Mouse (Mus musculus): Measurements from ENCODE around the gene Cacna2d1. TPM values are rescaled to one million over a fixed set of nuclear protein-coding genes. Genes with fewer than 3 reads are reported as not detected.

Cacna2d1 gene
- polyA plus RNA-seq, 2 experiments: 25.0 to 26.0 TPM

DNA sequence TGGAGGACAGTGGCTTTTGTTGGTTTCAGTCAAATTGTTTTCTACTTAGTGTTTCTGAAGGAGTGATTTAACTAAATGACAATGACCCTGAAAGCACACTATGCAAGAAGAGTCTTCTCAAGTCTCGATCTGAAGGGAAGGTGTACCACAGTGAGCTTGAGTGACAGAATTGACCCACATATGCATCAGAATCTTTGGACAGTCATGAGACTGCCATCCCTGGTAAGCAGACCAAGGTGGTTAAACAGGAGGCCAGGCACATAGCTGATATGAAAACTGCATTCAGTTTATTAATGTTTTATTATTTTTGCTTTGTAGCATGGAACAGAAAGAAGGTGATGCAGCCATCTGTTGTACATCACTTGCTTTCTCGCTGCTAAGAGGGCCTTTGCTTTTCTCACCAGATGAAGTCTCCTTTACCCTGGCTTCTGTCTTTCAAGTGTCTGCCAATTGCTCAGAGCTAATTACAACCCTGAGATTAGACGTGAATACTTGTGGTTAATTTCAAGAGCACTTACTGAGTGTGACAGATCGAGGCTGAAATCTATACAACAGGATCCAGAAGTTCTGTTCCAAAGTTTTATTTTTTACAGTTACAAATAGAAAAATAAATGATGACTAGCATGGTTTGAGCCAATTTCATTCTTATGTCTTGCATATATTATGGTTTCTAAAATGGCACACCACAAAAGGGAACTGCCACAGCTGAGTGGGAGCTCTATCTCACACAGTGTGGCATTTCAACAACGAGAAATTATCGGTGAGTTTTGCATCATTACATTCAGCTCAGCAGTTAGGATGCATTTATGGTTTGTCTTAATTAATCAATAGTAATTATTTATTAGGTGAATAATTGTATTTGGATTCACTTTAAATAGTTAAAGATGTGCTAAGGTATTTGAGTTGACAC is 221.1 kb downstream of the Cacna2d1 start:
- Histone ChIP-seq H3K4me2 (replicated peaks; ENCODE audit: low read depth, low read length, severe bottlenecking) (no peak overlapping the region), H3K36me3 (ENCODE audit: control insufficient read depth, insufficient read depth, low read length) (no peaks in the 10 kb centered on the region), H3K9ac (ENCODE audit: low read depth, low read length, severe bottlenecking) (no peak overlapping the region), H3K27ac (replicated peaks; ENCODE audit: low read depth, low read length) (no peak overlapping the region), H3K4me3 (replicated peaks; ENCODE audit: low read length) (no peak overlapping the region), H3K27me3 (ENCODE audit: control insufficient read depth, insufficient read depth, low read length) (no peaks in the 10 kb centered on the region), H3K9me3 (ENCODE audit: control insufficient read depth, low read length) (no peaks in the 10 kb centered on the region), H3K4me1 (ENCODE audit: control insufficient read depth, insufficient read depth, low read length) (no peaks in the 10 kb centered on the region)
- DNase-seq (ENCODE audit: low spot score) (no peak), ATAC-seq (ENCODE audit: low FRiP score, low read depth) (no peak)
- WGBS: 63% methylated on average over 6 of the region's 6 CpGs
- TF ChIP-seq POLR2A (IDR thresholded peaks at IDR 0.05; ENCODE audit: borderline replicate concordance, extremely low read depth, insufficient read depth, insufficient read length): no peak

DNA sequence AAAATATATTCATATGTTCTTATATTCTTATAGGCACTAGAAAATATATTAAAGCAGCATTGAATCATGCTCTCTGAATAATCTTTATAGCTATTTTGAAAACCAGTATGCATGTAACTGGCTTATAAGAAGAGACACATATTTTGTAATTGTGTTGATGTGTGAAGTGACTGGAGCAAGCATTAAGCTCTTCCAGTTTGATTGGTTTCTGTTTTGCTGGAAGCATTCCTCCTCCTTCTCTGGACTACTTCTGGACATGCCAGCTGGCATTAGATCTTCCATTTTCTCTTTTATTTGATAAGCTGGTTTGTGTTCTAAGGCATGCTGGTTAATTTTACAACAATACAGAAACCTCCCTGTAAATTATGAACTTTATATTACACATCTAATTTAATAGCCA is 228.8 kb downstream of the Cacna2d1 start:
- H3K9ac ChIP-seq (ENCODE audit: low read depth, low read length, severe bottlenecking): no peak overlapping the region
- TF ChIP-seq POLR2A (IDR thresholded peaks at IDR 0.05; ENCODE audit: borderline replicate concordance, extremely low read depth, insufficient read depth, insufficient read length): no peak
- no peaks in the 10 kb centered on the region for H3K27me3 ChIP-seq (ENCODE audit: control insufficient read depth, insufficient read depth, low read length)
- H3K9me3 ChIP-seq (ENCODE audit: control insufficient read depth, low read length): no peaks in the 10 kb centered on the region
- no peaks in the 10 kb centered on the region for H3K36me3 ChIP-seq (ENCODE audit: control insufficient read depth, insufficient read depth, low read length)
- H3K4me2 ChIP-seq (replicated peaks; ENCODE audit: low read depth, low read length, severe bottlenecking): no peak overlapping the region
- no peak overlapping the region for H3K4me3 ChIP-seq (replicated peaks; ENCODE audit: low read length)
- no peak for DNase-seq (ENCODE audit: low spot score)
- ATAC-seq (ENCODE audit: low FRiP score, low read depth): no peak
- H3K4me1 ChIP-seq (ENCODE audit: control insufficient read depth, insufficient read depth, low read length): peaks cover 4% of the 10 kb centered on the region; the same call in 1 of the 2 replicates
- no peak overlapping the region for H3K27ac ChIP-seq (replicated peaks; ENCODE audit: low read depth, low read length)

DNA sequence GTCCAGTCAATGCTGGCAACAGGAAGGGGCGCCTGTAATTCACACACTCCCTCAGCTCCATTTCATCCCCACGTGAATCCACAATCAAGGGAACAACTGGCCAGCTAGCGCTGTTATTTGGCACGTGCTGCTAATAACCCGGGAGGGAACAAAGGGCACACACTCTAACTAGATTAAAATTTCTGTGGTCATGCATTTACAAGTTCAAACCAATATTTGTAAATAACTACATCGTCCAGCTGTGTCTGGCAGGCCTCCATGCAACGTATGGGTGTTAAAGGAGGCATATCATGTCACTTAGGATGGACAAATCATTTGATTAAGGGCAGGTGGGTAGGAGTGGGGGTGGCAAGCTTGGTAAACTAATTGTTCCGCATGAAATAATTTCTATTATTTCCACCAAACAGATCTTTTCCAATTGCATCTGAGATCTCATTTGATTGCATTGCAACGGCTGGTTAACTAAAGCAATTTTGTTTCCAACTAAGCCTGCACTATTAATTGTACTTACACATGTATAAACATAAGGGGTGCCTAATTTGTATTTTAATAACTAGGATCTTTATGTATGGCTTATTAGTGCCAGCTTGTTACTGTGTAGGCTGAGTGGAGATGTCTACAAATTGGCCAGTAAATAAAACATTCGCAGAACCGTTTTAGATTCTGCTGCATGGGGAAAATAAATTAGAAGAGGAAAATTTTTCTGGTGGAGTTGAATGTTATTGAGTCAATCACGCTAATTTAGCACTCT is 231.8 kb downstream of the Cacna2d1 start:
- ATAC-seq (ENCODE audit: low FRiP score, low read depth) (no peak), DNase-seq (ENCODE audit: low spot score) (no peak)
- peaks cover 4% of the 10 kb centered on the region; the same call in 1 of the 2 replicates for H3K4me1 ChIP-seq (ENCODE audit: control insufficient read depth, insufficient read depth, low read length)
- H3K27ac ChIP-seq (replicated peaks; ENCODE audit: low read depth, low read length): no peak overlapping the region
- no peak overlapping the region for H3K9ac ChIP-seq (ENCODE audit: low read depth, low read length, severe bottlenecking)
- no peak overlapping the region for H3K4me3 ChIP-seq (replicated peaks; ENCODE audit: low read length)
- H3K4me2 ChIP-seq (replicated peaks; ENCODE audit: low read depth, low read length, severe bottlenecking): no peak overlapping the region
- TF ChIP-seq POLR2A (IDR thresholded peaks at IDR 0.05; ENCODE audit: borderline replicate concordance, extremely low read depth, insufficient read depth, insufficient read length): no peak
- WGBS: 40% methylated on average over 12 of the region's 12 CpGs
- no peaks in the 10 kb centered on the region for H3K36me3 ChIP-seq (ENCODE audit: control insufficient read depth, insufficient read depth, low read length)
- H3K9me3 ChIP-seq (ENCODE audit: control insufficient read depth, low read length): no peaks in the 10 kb centered on the region
- H3K27me3 ChIP-seq (ENCODE audit: control insufficient read depth, insufficient read depth, low read length): no peaks in the 10 kb centered on the region

DNA sequence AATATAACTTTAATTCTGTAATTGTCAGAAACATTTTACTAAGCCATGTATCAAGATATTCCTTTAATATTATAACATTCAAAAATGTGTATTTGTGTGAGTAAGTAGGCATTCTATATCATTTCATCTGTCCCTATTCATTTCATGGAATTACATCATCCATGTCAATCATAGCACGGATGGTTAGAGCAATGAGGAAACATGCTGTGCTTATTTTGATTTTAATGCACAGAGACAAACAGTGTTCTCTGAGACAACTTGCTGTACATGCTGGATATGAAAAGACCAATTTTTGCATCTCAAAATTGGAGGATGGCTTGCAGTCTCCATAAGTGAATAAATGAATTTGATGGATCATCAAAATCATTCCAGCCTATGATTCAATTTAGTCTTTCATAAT is 232.4 kb downstream of the Cacna2d1 start:
- no peak overlapping the region for H3K4me2 ChIP-seq (replicated peaks; ENCODE audit: low read depth, low read length, severe bottlenecking)
- H3K36me3 ChIP-seq (ENCODE audit: control insufficient read depth, insufficient read depth, low read length): no peaks in the 10 kb centered on the region
- no peak overlapping the region for H3K9ac ChIP-seq (ENCODE audit: low read depth, low read length, severe bottlenecking)
- no peak for TF ChIP-seq POLR2A (IDR thresholded peaks at IDR 0.05; ENCODE audit: borderline replicate concordance, extremely low read depth, insufficient read depth, insufficient read length)
- H3K4me1 ChIP-seq (ENCODE audit: control insufficient read depth, insufficient read depth, low read length): peaks cover 4% of the 10 kb centered on the region; the same call in 1 of the 2 replicates
- no peaks in the 10 kb centered on the region for H3K9me3 ChIP-seq (ENCODE audit: control insufficient read depth, low read length)
- ATAC-seq (ENCODE audit: low FRiP score, low read depth) (no peak), DNase-seq (ENCODE audit: low spot score) (no peak)
- no peak overlapping the region for H3K4me3 ChIP-seq (replicated peaks; ENCODE audit: low read length)
- no peak overlapping the region for H3K27ac ChIP-seq (replicated peaks; ENCODE audit: low read depth, low read length)
- H3K27me3 ChIP-seq (ENCODE audit: control insufficient read depth, insufficient read depth, low read length): no peaks in the 10 kb centered on the region
- WGBS: 81% methylated on average over 1 of the region's 1 CpGs

DNA sequence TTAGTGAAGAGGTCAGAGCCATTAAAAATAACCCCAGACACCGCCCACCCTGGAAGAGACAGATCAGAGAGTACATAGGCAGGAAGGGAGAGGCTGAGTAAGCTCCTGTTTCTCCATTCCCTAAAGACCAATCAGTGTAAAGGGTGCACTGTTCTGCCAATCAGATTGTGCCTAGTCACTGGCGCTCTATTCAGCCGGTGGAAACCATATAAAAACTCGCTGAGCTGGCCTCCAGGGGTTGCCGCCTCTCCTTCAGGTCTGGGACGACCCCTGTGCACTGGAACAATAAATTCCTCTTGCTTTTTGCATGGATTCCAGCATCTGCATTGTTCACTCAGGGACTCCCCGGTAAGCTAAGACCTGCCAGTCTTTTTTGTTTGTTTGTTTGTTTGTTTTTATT is 246.6 kb downstream of the Cacna2d1 start:
- no peaks in the 10 kb centered on the region for H3K9me3 ChIP-seq (ENCODE audit: control insufficient read depth, low read length)
- no peak overlapping the region for H3K4me3 ChIP-seq (replicated peaks; ENCODE audit: low read length)
- no peak overlapping the region for H3K4me2 ChIP-seq (replicated peaks; ENCODE audit: low read depth, low read length, severe bottlenecking)
- no peak overlapping the region for H3K27ac ChIP-seq (replicated peaks; ENCODE audit: low read depth, low read length)
- H3K9ac ChIP-seq (ENCODE audit: low read depth, low read length, severe bottlenecking): no peak overlapping the region
- 0 out of 2 replicates have a peak, but pooled peaks cover 4% of the 10 kb centered on the region for H3K4me1 ChIP-seq (ENCODE audit: control insufficient read depth, insufficient read depth, low read length)
- H3K36me3 ChIP-seq (ENCODE audit: control insufficient read depth, insufficient read depth, low read length): no peaks in the 10 kb centered on the region
- DNase-seq (ENCODE audit: low spot score) (no peak), ATAC-seq (ENCODE audit: low FRiP score, low read depth) (no peak)
- no peak for TF ChIP-seq POLR2A (IDR thresholded peaks at IDR 0.05; ENCODE audit: borderline replicate concordance, extremely low read depth, insufficient read depth, insufficient read length)
- no peaks in the 10 kb centered on the region for H3K27me3 ChIP-seq (ENCODE audit: control insufficient read depth, insufficient read depth, low read length)
- WGBS: 89% methylated on average over 7 of the region's 7 CpGs

Data from limb, embryonic 14.5 days (tissue).